Comparison of ENCODE assay signal across 19 mouse cellular contexts in genomic region chr12:83180561-83180960, GRCm38 (mm10).
DNase-seq lines count a peak whose midpoint lies in the region; ATAC-seq and TF ChIP-seq lines count a peak whose summit lies in the region.
"Had no signal": no experiment of that assay in that cellular context is flagged by ENCODE, and none has a peak within 500 bp of the region (broad histone marks: within the 10 kb centered on the region; RNA-seq: fewer than 3 reads in every experiment).

No protein-coding gene starts in this region.

- TF ChIP-seq CTCF in midbrain, postnatal 0 days (IDR thresholded peaks at IDR 0.05), result no peak

- peak; percentile 35 for DNase-seq in midbrain, postnatal 0 days (ENCODE audit: low spot score)
- DNase-seq in midbrain, embryonic 14.5 days, result no peak
- DNase-seq in cerebellum, adult 18-20 months, result peak; percentile 92 to 96
- DNase-seq in cerebellum, adult 9-11 months, result peak; percentile 97
- DNase-seq in cerebellum, postnatal 36 days, result peak; percentile 93 to 98
- no peak for DNase-seq in adrenal gland, adult 8-10 months
- DNase-seq in Muller cell, postnatal 12 days (ENCODE audit: inconsistent ontology term), result no peak
- no peak for DNase-seq in urinary bladder, postnatal 10 days (ENCODE audit: low spot score)
- DNase-seq: adrenal gland, postnatal 10 days; gastrocnemius, adult 2 months; gastrocnemius, postnatal 25 days had no signal

- H3K4me3 ChIP-seq in midbrain, postnatal 0 days (ENCODE audit: low read depth, low read length), result no peak overlapping the region
- no peak overlapping the region for H3K4me3 ChIP-seq in midbrain, embryonic 14.5 days (replicated peaks; ENCODE audit: low read depth, low read length)
- H3K4me3 ChIP-seq: embryonic facial prominence, embryonic 15.5 days; erythroblast, embryonic 14.5 days; forebrain, embryonic 10.5 days; gastrocnemius, adult 2 months; heart, embryonic 12.5 days; hindbrain, embryonic 15.5 days had no signal

- no peak for ATAC-seq in midbrain, postnatal 0 days (ENCODE audit: low FRiP score)
- ATAC-seq in midbrain, embryonic 14.5 days (ENCODE audit: low FRiP score, low TSS enrichment), result no peak
- ATAC-seq: forebrain, embryonic 14.5 days; inflammation-experienced regulatory T-cells, adult 6 months; intestine, postnatal 0 days had no signal

- no peaks in the 10 kb centered on the region; the same call in 1 of the 2 replicates for H3K4me1 ChIP-seq in midbrain, postnatal 0 days (ENCODE audit: insufficient read depth, low read length)
- H3K4me1 ChIP-seq in midbrain, embryonic 14.5 days (ENCODE audit: control insufficient read depth, insufficient read depth, low read length), result no peaks in the 10 kb centered on the region
- H3K4me1 ChIP-seq: embryonic facial prominence, embryonic 15.5 days; forebrain, embryonic 10.5 days; heart, embryonic 12.5 days had no signal

- H3K27ac ChIP-seq in midbrain, postnatal 0 days (ENCODE audit: low read depth, low read length), result no peak overlapping the region
- H3K27ac ChIP-seq in midbrain, embryonic 14.5 days (replicated peaks; ENCODE audit: low read depth, low read length), result no peak overlapping the region
- H3K27ac ChIP-seq: embryonic facial prominence, embryonic 15.5 days; forebrain, embryonic 10.5 days; gastrocnemius, adult 2 months; hindbrain, embryonic 15.5 days had no signal

- H3K9ac ChIP-seq in midbrain, postnatal 0 days (replicated peaks; ENCODE audit: low read length, poor library complexity, severe bottlenecking), result no peak overlapping the region
- no peak overlapping the region for H3K9ac ChIP-seq in midbrain, embryonic 14.5 days (replicated peaks; ENCODE audit: low read length)
- H3K9ac ChIP-seq: embryonic facial prominence, embryonic 15.5 days; heart, embryonic 12.5 days; hindbrain, embryonic 15.5 days had no signal

- H3K9me3 ChIP-seq in midbrain, postnatal 0 days (ENCODE audit: low read length), result no peaks in the 10 kb centered on the region
- no peaks in the 10 kb centered on the region for H3K9me3 ChIP-seq in midbrain, embryonic 14.5 days (ENCODE audit: control insufficient read depth, low read length)
- H3K9me3 ChIP-seq: embryonic facial prominence, embryonic 15.5 days; forebrain, embryonic 10.5 days; heart, embryonic 12.5 days; hindbrain, embryonic 15.5 days had no signal

- H3K27me3 ChIP-seq in midbrain, postnatal 0 days (ENCODE audit: insufficient read depth, low read length), result no peaks in the 10 kb centered on the region
- no peaks in the 10 kb centered on the region for H3K27me3 ChIP-seq in midbrain, embryonic 14.5 days (ENCODE audit: control insufficient read depth, insufficient read depth, low read length)
- H3K27me3 ChIP-seq: embryonic facial prominence, embryonic 15.5 days; heart, embryonic 12.5 days; hindbrain, embryonic 15.5 days had no signal

- H3K4me2 ChIP-seq in midbrain, postnatal 0 days (ENCODE audit: low read depth, low read length, poor library complexity, severe bottlenecking), result no peak overlapping the region
- H3K4me2 ChIP-seq in midbrain, embryonic 14.5 days (ENCODE audit: low read length), result no peak overlapping the region
- H3K4me2 ChIP-seq: embryonic facial prominence, embryonic 15.5 days; heart, embryonic 12.5 days; hindbrain, embryonic 15.5 days had no signal

- H3K36me3 ChIP-seq in midbrain, postnatal 0 days (ENCODE audit: insufficient read depth, low read length), result no peaks in the 10 kb centered on the region
- no peaks in the 10 kb centered on the region for H3K36me3 ChIP-seq in midbrain, embryonic 14.5 days (ENCODE audit: control insufficient read depth, insufficient read depth, low read length)
- H3K36me3 ChIP-seq: embryonic facial prominence, embryonic 15.5 days; forebrain, embryonic 10.5 days; heart, embryonic 12.5 days; hindbrain, embryonic 15.5 days had no signal

- WGBS in midbrain, postnatal 0 days, result 80% methylated on average over 6 of the region's 6 CpGs
- 84% methylated on average over 6 of the region's 6 CpGs for WGBS in midbrain, embryonic 14.5 days

Comparison
In these comparisons a context has a peak if more than half of its experiments do, and no peak if none do; other contexts are left out.
1. DNase-seq: peak in midbrain, postnatal 0 days (single experiment), cerebellum, adult 18-20 months (2 of 2), cerebellum, adult 9-11 months (single experiment) and cerebellum, postnatal 36 days (2 of 2); none in midbrain, embryonic 14.5 days (single experiment), adrenal gland, adult 8-10 months (single experiment), Muller cell, postnatal 12 days (single experiment) and urinary bladder, postnatal 10 days (single experiment).